Mouse (Mus musculus) testis, postnatal 10 days (tissue): ENCODE measurements at regions not wholly inside any gene's neighbourhood (a gene's known extent, or its start where the extent isn't known, plus 50 kb on each side); places are given as distances from the start of the nearest gene placed in this dataset.

ENCODE experiments used
- DNase-seq: peaks from one replicate; pipeline ENCODE4 v3.0.0; 2021; ENCODE audit warnings: low spot score

- no peak for DNase-seq
Measured at GRCm38 (mm10) chr9:115548722-115549349, 238.6 kb upstream of the Stt3b start.

DNA sequence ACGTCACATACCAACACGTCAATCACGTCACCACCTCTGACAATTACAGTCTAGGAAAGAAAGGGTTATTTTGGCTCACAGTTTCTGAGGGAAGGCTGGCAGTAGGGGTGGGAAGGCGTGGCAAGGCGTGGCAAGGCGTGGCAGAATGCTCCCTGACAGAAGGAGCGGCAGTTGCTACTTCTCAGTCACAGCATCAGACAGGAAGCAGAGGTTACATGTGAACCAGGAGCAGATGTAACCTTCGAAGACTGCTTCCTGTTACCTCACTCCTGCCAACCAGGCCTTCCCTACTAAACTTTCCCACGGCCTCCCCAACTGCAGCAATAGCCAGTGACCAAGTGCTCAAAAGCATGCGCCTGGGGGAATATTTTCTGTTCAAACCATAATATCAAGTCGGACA, 240.9 kb upstream of the Stt3b start:
- DNase-seq = no peak

DNA sequence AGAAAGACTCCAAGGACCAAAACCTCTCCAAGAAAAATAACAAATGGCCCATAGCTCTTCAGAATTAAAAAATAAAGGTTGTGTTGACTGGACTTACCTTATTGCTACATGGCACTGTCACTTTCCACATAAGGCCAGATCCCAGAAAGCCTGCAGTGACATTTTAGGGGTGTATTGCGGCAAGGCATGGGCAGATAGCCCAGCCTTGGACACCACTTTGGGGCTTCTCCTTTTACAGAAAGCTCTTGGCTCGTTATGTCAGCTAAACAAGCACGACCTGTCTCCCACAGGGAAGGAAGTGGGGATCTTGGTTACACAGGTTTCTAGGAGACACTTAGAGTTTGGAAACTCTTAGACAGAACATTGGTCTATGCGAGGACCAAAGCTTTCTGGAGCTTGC, 241.3 kb upstream of the Stt3b start:
- DNase-seq = no peak

GRCm38 (mm10) chr9:115558131-115558530, 247.9 kb upstream of the Stt3b start:
- no peak for DNase-seq

- DNase-seq = no peak
Measured at GRCm38 (mm10) chr9:115559521-115559920, 249.3 kb upstream of the Stt3b start.

DNA sequence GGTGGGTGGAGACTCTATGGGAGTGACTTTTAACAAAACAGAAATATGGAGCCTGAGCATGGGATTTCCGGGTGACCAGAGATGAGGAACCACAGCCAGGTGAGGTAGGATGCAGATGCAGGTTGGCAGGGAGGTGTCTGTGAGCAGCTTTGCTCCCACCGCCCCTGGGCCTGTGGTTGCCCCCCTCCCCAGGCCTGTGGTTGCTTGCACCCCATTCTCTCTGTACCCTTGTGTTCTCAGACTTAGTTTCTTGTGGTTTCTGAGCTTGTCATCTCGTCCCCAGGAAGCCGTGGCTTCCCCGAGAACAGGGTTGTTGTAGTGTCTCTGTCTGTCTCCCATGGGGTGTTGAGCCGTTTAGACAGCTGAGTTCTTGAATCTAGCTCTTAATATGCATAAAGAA, 251.0 kb upstream of the Stt3b start:
- DNase-seq = no peak

GRCm38 (mm10) chr9:115562783-115563182, 252.6 kb upstream of the Stt3b start:
- no peak for DNase-seq

DNA sequence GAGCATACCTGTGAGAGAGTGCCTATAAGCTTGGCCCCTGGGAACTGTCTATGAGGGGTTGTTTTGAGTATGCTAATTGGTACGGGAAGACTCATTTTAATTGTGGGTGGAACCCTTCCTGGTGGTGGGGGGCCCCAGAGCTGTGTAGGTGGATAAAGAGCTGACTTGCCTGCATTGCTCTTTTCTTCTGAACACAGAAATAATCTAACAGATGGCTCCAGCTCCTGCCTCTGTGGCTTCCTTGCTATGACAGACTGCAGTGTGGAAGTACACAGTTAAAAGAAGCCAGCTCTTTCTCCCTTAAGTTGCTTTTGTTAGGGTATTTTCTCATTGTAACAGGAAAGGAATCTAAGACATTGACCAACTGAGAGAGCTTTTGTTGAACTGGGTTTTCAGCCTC, 254.1 kb upstream of the Stt3b start:
- no peak for DNase-seq

GRCm38 (mm10) chr9:115568693-115569334, 258.6 kb upstream of the Stt3b start:
- DNase-seq = no peak

GRCm38 (mm10) chr9:115570998-115571397, 260.8 kb upstream of the Stt3b start:
- DNase-seq = no peak

GRCm38 (mm10) chr9:115581116-115581515, 270.9 kb upstream of the Stt3b start:
- no peak for DNase-seq

DNA sequence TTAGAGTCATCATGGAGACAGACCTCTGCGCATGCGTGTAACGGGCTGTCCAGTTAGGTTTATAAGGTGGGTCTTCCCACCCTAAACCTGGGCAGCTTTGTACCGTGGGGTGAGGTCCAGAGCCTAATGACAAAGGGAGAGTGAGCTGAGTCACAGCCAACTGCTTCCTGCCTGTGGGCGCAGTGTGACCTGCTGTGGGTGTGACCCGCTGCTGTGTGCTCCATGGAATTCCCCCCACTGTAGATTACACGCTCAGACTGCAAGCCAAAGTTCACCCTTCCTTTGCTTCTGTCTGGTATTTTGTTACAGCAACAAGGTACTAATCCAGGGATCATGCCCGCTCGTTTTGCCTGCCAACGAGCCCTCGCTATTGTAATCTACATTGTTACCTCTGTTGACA, 273.3 kb upstream of the Stt3b start:
- DNase-seq = no peak

- DNase-seq = no peak
Measured at GRCm38 (mm10) chr9:115584874-115585273, 274.7 kb upstream of the Stt3b start.

DNA sequence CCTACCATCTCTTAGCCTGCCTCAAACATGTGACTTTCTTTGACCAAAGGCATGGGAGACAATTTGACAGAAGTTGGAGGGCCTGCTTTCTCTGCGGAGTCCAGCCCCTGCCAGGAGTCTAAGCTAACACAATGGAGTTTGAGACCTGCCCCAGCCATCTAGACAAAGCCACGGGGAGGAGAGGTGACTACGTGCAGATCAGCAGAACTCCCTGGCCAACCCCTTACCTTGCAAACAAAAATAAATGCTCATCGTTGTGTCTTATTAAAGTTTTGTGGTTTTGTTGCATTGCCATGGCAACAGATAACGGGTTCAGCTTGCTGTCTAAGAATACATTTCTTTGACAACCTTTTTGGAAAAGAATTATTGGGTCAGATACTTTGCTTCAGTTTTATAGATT, 282.2 kb upstream of the Stt3b start:
- no peak for DNase-seq

- DNase-seq = no peak
Measured at GRCm38 (mm10) chr9:115600228-115600627, 290.0 kb upstream of the Stt3b start.

DNA sequence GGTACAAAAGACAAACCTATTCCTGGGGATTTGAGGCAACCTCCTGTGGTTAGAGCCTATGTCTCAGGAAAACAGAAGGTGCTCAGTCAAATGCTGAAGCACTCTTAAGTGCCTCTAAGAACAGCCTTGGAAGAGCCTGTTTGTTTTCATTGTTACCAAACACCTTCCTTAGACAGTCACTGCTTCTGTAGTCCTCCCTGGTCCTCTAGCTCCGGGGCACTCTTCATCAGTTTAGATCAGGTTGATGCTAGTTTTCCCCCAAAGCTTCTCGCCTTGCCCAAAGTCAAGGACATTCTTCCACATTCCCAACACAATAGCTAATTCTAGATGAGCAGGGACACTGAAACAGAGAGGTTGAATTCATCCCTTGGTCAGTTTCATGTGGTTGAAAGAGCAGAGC, 290.6 kb upstream of the Stt3b start:
- DNase-seq = no peak

- DNase-seq = no peak
Measured at GRCm38 (mm10) chr9:115602772-115603171, 292.6 kb upstream of the Stt3b start.

GRCm38 (mm10) chr9:115604450-115604849, 294.2 kb upstream of the Stt3b start:
- no peak for DNase-seq

DNA sequence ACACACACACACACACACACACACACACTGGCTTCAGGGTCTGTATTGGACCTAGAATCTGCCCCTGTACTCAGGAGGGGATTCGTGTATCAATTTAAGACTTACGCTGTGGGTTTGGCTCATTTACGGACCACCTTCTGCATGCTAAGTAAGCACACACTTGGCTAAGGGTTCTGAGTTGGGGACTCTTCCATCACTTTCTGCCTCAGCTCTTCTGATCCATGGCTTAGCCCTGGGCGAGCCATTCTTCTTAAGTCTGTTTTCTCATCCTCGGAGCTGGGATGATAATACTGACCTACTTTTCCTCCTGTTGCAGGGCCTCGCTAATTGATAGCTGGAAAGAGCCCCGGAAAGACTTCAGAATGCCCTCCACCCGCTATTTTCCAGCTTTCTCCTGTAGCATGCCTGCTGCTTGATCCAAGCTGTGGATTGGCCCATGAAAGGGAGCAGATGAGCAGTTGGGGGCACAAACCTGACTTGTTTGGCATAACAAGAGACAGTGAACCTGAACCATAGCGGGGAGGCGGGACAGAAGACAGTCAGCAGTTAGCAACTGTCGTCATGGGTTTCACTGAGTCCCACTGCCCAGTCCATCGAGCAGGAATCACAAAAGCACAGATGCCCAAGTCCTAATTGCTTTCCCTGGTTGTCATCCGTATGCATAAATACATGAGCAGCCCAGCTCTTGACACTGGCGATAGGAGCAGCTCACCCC, 294.9 kb upstream of the Stt3b start:
- no peak for DNase-seq

GRCm38 (mm10) chr9:115607961-115608360, 297.7 kb upstream of the Stt3b start:
- no peak for DNase-seq

- DNase-seq = no peak
Measured at GRCm38 (mm10) chr9:115608377-115608776, 298.2 kb upstream of the Stt3b start.

DNA sequence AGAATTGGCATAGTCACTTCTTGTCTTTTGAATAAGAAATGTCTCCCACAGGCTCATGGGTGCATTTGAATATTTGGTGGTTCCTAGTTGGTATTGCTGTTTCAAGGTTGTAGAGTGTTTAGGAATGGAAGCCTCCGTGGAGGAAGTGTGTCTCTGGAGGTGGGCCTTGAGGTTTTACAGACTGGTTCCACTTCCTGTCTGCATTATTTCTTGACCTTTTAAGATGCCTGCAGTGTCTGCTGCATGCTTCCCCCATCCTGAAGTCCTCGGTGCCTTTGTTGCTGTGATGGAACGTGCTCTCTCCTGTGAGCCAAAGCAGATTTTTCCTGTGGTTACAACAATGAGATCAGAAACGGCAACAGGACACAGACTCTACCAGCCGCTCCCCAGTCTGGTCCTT, 299.4 kb upstream of the Gadl1 start:
- DNase-seq = no peak

DNA sequence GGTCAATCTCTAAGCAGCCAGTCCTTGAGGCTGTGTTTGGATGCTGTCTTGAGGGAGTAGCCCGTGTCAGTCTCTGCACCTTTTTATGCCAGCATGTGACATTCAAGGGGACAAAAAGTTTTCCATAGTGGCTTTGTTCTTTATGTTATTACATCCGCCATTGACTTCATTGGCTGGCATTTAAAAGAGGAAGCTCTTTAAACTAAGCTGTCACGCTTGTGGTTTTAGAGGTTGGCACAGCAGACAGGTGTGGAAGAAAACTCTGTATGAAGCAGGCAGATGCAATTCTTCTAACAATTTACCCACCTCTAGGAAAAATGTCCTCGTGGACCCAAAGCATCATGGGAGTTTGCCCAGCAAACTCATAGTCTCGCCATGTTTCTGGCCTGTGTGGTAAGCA, 297.5 kb upstream of the Gadl1 start:
- no peak for DNase-seq

- no peak for DNase-seq
Measured at GRCm38 (mm10) chr9:115612908-115613307, 296.3 kb upstream of the Gadl1 start.
